Mouse (Mus musculus) hindbrain, postnatal 0 days (tissue): Measurements from ENCODE around the gene Pdcd6ip. TPM values are rescaled to one million over a fixed set of nuclear protein-coding genes. Genes with fewer than 3 reads are reported as not detected.

Experiments used
- ATAC-seq: fragments of 200-750 bp; cut with Nextera tagmentation; 2 replicates; pipeline ENCODE4 v1.8.0; 2017; ENCODE audit warnings: mild to moderate bottlenecking, moderate TSS enrichment, moderate library complexity
- DNase-seq: peaks from one replicate; pipeline ENCODE4 v3.0.0-alpha.2; 2015; ENCODE audit warnings: low spot score
- H3K27ac ChIP-seq: fragments of 300-500 bp; sonication (generic); 2 replicates; pipeline ENCODE4 v1.5.1; 2014; ENCODE audit warnings: mild to moderate bottlenecking
- H3K27me3 ChIP-seq: fragments of 300-500 bp; sonication (generic); 2 replicates; pipeline ENCODE4 v1.6.1; 2014; ENCODE audit warnings: low read length, mixed read lengths; ENCODE audit not compliant: insufficient read depth
- H3K36me3 ChIP-seq: fragments of 300-500 bp; sonication (generic); 2 replicates; pipeline ENCODE4 v1.6.1; 2014; ENCODE audit warnings: low read length, mixed read lengths; ENCODE audit not compliant: insufficient read depth
- H3K4me1 ChIP-seq: fragments of 300-500 bp; sonication (generic); 2 replicates; pipeline ENCODE4 v1.6.1; 2014; ENCODE audit warnings: antibody characterized with exemption, low read length, mixed read lengths; ENCODE audit not compliant: insufficient read depth
- H3K4me2 ChIP-seq: fragments of 300-500 bp; sonication (generic); 2 replicates; pipeline ENCODE4 v1.6.1; 2014; ENCODE audit warnings: low read depth, mild to moderate bottlenecking, low read length, moderate library complexity, mixed read lengths
- H3K4me3 ChIP-seq: fragments of 300-500 bp; sonication (generic); 2 replicates; pipeline ENCODE4 v1.5.1; 2014; ENCODE audit warnings: low read length
- H3K9ac ChIP-seq: fragments of 300-500 bp; sonication (generic); replicated peaks from 2 replicates; pipeline ENCODE4 v1.6.1; 2014; ENCODE audit warnings: mild to moderate bottlenecking, low read length, moderate library complexity, mixed read lengths
- H3K9me3 ChIP-seq: fragments of 300-500 bp; sonication (generic); 2 replicates; pipeline ENCODE4 v1.6.1; 2016; ENCODE audit warnings: low read length, mixed read lengths
- CTCF ChIP-seq: IDR thresholded peaks from 2 replicates; pipeline ENCODE4 v1.5.1; 2016; ENCODE audit warnings: antibody characterized with exemption, control low read depth, low read depth
- WGBS: fragments of 180-500 bp; shearing (Covaris S2); extraction: QIAGEN DNeasy Blood & Tissue Kit; methylation state at CpG from one replicate; pipeline ENCODE4 v1.1.7; 2014; 5-methylcytosine and 5-hydroxymethylcytosine counted together
- polyA plus RNA-seq: library from polyadenylated mRNA; unstranded; fragments of >200 nt; fragmentation: Nextera tagmentation; extraction: Ambion mirVana; gene quantifications from 2 replicates; pipeline ENCODE4 v1.2.1, GENCODE M21; 2015
- total RNA-seq: library from RNA; depleted of rRNA; stranded (reverse); fragments of >200 nt; gene quantifications from 2 replicates; pipeline ENCODE4 v1.2.3, GENCODE M21; 2014

Pdcd6ip gene
- total and polyA plus RNA-seq, 2 experiments from 2014 or later: 30.6 to 33.0 TPM

DNA sequence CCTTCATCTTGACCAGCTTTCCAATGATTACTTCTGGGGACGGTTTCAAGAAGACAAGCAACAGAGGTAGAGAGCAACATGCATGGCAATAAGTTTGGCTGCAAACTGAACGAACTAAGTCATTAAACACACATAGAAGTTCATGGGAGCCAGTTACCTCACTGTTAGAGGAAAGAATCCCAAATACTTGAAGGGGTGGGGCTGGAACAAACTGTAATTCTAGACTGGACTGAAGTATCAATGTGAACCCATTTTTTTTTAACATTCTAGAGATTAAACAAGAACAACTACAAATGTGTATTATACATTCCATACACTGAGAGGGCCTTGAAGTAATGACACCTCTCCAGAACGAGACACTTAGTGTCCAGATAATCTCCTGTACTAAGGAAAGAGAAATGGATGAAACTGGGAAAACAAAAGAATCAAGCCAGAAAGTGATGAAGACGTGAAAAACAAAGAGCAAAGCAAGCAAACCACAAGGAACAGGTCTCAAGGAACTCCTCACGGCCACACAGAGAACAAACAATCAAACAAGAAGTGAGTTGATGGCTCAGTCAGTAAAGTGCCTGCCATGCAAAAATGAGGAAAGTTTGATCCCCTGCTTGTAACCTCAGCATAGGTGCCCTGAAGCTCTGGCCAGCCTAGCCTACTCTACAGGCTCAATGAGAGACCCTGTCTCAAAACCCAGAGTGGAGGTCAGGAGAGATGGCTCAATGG lies 6.5 kb downstream of the Pdcd6ip start:
- WGBS: 87% methylated on average over 5 of the region's 5 CpGs
- H3K27me3 ChIP-seq: no peaks in the 10 kb centered on the region
- H3K4me1 ChIP-seq: peaks cover 10% of the 10 kb centered on the region
- H3K9me3 ChIP-seq: no peaks in the 10 kb centered on the region
- DNase-seq (no peak), ATAC-seq (no peak)
- no peak overlapping the region for H3K27ac ChIP-seq
- no peak overlapping the region for H3K4me2 ChIP-seq
- H3K4me3 ChIP-seq: no peak overlapping the region
- H3K9ac ChIP-seq: no peak overlapping the region
- TF ChIP-seq CTCF: no peak
- peaks cover 5% of the 10 kb centered on the region; the same call in 1 of the 2 replicates for H3K36me3 ChIP-seq

DNA sequence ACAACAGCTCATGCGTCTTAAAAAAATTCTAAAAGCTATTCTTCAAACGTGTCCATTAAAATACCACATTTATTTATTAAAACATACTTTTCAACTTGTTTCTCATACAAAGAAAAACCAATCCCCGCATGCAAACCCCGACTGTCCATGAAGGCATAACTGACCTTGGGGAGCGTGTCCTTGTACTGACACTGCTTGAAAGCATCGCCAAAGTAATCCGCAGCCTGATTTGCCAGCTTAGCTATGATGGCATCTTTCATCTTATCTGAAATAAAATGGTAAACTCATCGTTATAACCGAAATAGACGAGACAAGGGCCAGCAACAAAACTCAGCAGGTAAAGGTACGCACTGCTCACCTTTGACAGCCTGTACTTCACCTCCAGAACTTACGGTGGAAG lies 20.6 kb downstream of the Pdcd6ip start:
- Histone ChIP-seq H3K4me1 (no peaks in the 10 kb centered on the region), H3K9ac (no peak overlapping the region), H3K27ac (no peak overlapping the region), H3K9me3 (no peaks in the 10 kb centered on the region), H3K4me3 (no peak overlapping the region), H3K4me2 (no peak overlapping the region), H3K27me3 (no peaks in the 10 kb centered on the region), H3K36me3 (peaks cover 44% of the 10 kb centered on the region)
- ATAC-seq (no peak), DNase-seq (no peak)
- WGBS: 96% methylated on average over 12 of the region's 12 CpGs
- no peak for TF ChIP-seq CTCF

DNA sequence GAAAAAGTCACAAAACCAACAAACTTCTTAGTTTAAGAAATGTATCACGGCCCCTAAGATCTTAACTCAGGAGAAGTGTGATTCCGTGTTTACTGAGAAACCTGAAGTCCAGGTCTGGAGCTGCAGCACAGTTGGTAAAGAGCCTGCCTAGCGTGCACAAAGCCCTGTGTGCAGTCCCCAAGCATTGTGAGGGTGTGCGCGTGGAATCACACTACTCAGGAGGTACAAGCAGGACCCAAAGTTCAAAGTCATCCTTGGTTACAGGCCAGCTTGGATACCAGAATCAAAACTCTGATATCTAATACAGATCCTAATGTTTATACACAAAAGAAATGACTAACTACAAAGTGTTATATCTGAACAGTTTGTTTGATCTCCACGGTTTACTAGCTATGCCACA lies 34.3 kb downstream of the Pdcd6ip start:
- Histone ChIP-seq H3K4me2 (no peak overlapping the region), H3K9ac (no peak overlapping the region), H3K4me3 (no peak overlapping the region), H3K27ac (no peak overlapping the region), H3K36me3 (peaks cover 51% of the 10 kb centered on the region; the same call in 1 of the 2 replicates), H3K4me1 (no peaks in the 10 kb centered on the region), H3K27me3 (no peaks in the 10 kb centered on the region), H3K9me3 (no peaks in the 10 kb centered on the region)
- no peak for TF ChIP-seq CTCF
- DNase-seq: no peak
- no peak for ATAC-seq
- 94% methylated on average over 6 of the region's 6 CpGs for WGBS

DNA sequence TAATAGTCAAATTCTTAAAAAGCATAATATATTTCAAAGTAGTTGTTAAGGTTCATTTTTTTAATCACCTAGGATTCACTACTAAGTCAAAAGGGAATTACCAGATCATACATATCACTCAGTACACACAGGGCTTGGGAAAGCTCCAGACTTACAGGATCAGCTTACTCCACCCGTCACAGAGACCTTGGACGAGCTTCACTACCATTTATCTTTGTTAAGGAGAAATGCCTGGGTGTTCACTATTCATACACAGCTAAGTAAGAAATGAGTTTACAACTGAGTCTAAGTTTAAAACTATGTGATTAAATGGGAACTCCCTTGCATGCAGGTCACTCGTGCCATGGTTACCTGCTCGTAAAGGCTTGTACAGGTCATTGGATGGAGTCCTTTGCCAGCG lies 35.7 kb downstream of the Pdcd6ip start:
- TF ChIP-seq CTCF: no peak
- ATAC-seq: no peak
- Histone ChIP-seq H3K27me3 (no peaks in the 10 kb centered on the region), H3K9me3 (peaks cover 6% of the 10 kb centered on the region), H3K9ac (no peak overlapping the region), H3K4me2 (no peak overlapping the region), H3K4me1 (no peaks in the 10 kb centered on the region), H3K36me3 (peaks cover 59% of the 10 kb centered on the region), H3K27ac (no peak overlapping the region), H3K4me3 (no peak overlapping the region)
- no peak for DNase-seq
- 94% methylated on average over 5 of the region's 5 CpGs for WGBS

DNA sequence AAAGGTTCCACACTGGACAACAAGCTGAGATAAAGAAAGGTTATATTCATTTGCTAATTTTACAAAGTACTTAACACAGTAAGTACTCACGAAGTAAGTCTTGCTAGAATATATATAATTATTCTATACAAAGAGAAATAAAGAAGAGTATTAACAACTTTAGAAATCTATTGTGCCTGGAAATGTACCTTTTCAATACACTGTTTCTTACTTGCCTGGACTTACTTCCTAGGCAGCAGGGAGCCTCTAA lies 37.3 kb downstream of the Pdcd6ip start:
- H3K9me3 ChIP-seq: peaks cover 6% of the 10 kb centered on the region
- H3K27ac ChIP-seq: no peak overlapping the region
- WGBS: 85% methylated on average over 1 of the region's 1 CpGs
- peaks cover 57% of the 10 kb centered on the region for H3K36me3 ChIP-seq
- ATAC-seq: no peak
- H3K4me2 ChIP-seq: no peak overlapping the region
- DNase-seq: no peak
- H3K27me3 ChIP-seq: no peaks in the 10 kb centered on the region
- TF ChIP-seq CTCF: no peak
- no peak overlapping the region for H3K4me3 ChIP-seq
- H3K4me1 ChIP-seq: no peaks in the 10 kb centered on the region
- no peak overlapping the region for H3K9ac ChIP-seq

DNA sequence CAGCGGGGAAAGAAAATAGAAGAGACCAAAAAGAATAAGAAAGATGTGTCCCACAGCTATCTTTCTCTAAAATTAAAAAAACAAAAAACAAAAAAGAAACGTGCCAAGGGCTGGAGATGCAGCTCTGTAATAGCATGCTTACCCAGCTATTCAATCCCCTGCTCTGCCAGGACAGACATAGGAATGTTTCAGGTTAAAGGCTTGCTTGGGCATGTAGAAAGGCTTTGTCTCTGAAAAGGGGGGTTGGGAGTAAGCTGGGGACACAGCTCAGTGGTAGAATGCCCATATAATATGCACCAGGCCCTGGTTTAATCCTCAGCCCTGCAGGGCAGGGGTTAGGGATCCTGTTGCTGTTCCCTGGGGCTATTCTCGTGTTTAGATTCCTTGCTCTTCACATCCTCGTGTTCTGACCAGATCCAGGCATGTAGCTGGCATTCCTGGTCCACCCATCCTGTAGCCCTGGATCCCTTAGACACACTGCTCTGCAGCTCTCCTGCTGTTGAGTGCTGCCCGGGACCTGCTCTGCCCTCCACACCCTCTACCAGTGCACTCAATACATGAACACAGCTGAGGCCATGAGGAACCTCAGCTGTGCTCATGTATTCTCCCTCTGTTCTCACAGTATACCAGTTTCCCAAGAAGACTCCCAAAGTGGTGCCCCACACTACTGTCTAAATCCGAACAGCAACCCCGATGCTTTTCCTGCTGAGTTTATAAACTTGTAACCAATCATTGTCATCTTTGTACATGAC lies 37.8 kb downstream of the Pdcd6ip start:
- ATAC-seq: no peak
- Histone ChIP-seq H3K4me1 (no peaks in the 10 kb centered on the region), H3K4me3 (no peak overlapping the region), H3K9me3 (peaks cover 6% of the 10 kb centered on the region), H3K27me3 (no peaks in the 10 kb centered on the region), H3K27ac (no peak overlapping the region), H3K4me2 (no peak overlapping the region), H3K36me3 (peaks cover 57% of the 10 kb centered on the region), H3K9ac (no peak overlapping the region)
- no peak for TF ChIP-seq CTCF
- WGBS: 84% methylated on average over 7 of the region's 7 CpGs
- DNase-seq: no peak

DNA sequence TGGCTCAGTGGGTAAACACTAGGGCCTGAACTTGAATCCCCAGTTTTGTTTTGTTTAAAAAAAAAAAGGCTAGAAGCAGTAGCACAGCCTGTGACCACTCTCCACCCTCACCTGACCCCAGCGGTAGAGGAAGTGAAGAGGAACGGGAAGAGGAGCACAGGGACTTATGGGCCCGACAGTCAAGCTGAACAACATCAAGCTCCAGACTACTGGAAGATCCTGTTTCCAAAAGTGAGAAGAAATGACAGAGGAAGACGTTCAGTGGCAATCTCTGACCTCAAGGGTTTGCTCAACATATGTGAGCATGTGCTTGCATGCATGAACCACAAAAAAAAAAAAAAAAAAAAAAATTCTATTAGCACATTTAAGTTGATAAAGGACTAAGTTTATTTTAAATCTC lies 44.6 kb downstream of the Pdcd6ip start:
- ATAC-seq: no peak
- no peaks in the 10 kb centered on the region for H3K4me1 ChIP-seq
- no peak for DNase-seq
- no peak overlapping the region for H3K9ac ChIP-seq
- no peak overlapping the region for H3K4me3 ChIP-seq
- H3K27ac ChIP-seq: no peak overlapping the region
- H3K36me3 ChIP-seq: peaks cover 38% of the 10 kb centered on the region
- peaks cover 6% of the 10 kb centered on the region for H3K9me3 ChIP-seq
- H3K4me2 ChIP-seq: no peak overlapping the region
- 91% methylated on average over 4 of the region's 4 CpGs for WGBS
- no peaks in the 10 kb centered on the region for H3K27me3 ChIP-seq
- no peak for TF ChIP-seq CTCF
